Mouse (Mus musculus) embryo, embryonic 9.5 days (tissue): ENCODE data around the gene Ssbp4.

Source experiments
- DNase-seq: peaks from one replicate; pipeline ENCODE4 v3.0.0-alpha.2; 2017; ENCODE audit errors: extremely low spot score

Ssbp4 gene

GRCm38 (mm10) chr8:70552836-70553235 lies 55.8 kb downstream of the Ssbp4 start:
- no peak for DNase-seq

GRCm38 (mm10) chr8:70551558-70552161 lies 57.0 kb downstream of the Ssbp4 start:
- DNase-seq, result no peak

GRCm38 (mm10) chr8:70549412-70550184 lies 59.1 kb downstream of the Ssbp4 start:
- DNase-seq, result no peak

GRCm38 (mm10) chr8:70547762-70548161 lies 60.9 kb downstream of the Ssbp4 start:
- no peak for DNase-seq
